Mouse (Mus musculus) kidney, postnatal 14 days (tissue): Measurements from ENCODE around the gene Snn.
A peak's percentile ranks its signal among the peaks of the same experiment; 100 is the strongest.

Experiments
- DNase-seq: peaks from one replicate; pipeline ENCODE4 v3.0.0; 2022; ENCODE audit warnings: mixed read lengths

Gene Snn

GRCm38 (mm10) chr16:11050226-11050625 is 10.5 kb upstream of the Snn start:
- DNase-seq = no peak

GRCm38 (mm10) chr16:11051134-11051533 is 9.6 kb upstream of the Snn start:
- DNase-seq = no peak

GRCm38 (mm10) chr16:11054409-11054808 is 6.3 kb upstream of the Snn start:
- no peak for DNase-seq

GRCm38 (mm10) chr16:11054871-11055270 is 5.9 kb upstream of the Snn start:
- no peak for DNase-seq

- no peak for DNase-seq
These were observed 4.8 kb upstream of the Snn start for GRCm38 (mm10) chr16:11055916-11056315.

GRCm38 (mm10) chr16:11062794-11063721 is 2.3 kb downstream of the Snn start:
- peak; percentile 92 for DNase-seq

GRCm38 (mm10) chr16:11064341-11064740 is 3.6 kb downstream of the Snn start:
- no peak for DNase-seq

GRCm38 (mm10) chr16:11064742-11065141 is 4.0 kb downstream of the Snn start:
- DNase-seq = no peak

GRCm38 (mm10) chr16:11065431-11065830 is 4.7 kb downstream of the Snn start:
- DNase-seq = no peak

- peak; percentile 99 for DNase-seq
These were observed 5.5 kb downstream of the Snn start, which contains the start of gene Litaf for GRCm38 (mm10) chr16:11066029-11066832. TSS of gene Litaf (minus strand) at chr16:11066157.

- peak; percentile 62 for DNase-seq
These were observed 6.1 kb downstream of the Snn start for GRCm38 (mm10) chr16:11066833-11067191.

GRCm38 (mm10) chr16:11068666-11069065 is 7.9 kb downstream of the Snn start:
- DNase-seq = no peak

- no peak for DNase-seq
These were observed 8.5 kb downstream of the Snn start for GRCm38 (mm10) chr16:11069271-11069670.

- peak; percentile 74 for DNase-seq
These were observed 9.1 kb downstream of the Snn start for GRCm38 (mm10) chr16:11069710-11070420.

- DNase-seq = no peak
These were observed 10.4 kb downstream of the Snn start for GRCm38 (mm10) chr16:11071176-11071575.

GRCm38 (mm10) chr16:11071887-11072286 is 11.1 kb downstream of the Snn start:
- no peak for DNase-seq

GRCm38 (mm10) chr16:11072454-11072853 is 11.7 kb downstream of the Snn start:
- DNase-seq = no peak

GRCm38 (mm10) chr16:11073060-11073459 is 12.3 kb downstream of the Snn start:
- DNase-seq = no peak

- DNase-seq = no peak
These were observed 17.0 kb downstream of the Snn start for GRCm38 (mm10) chr16:11077601-11078201.

GRCm38 (mm10) chr16:11078216-11078869 is 17.6 kb downstream of the Snn start:
- DNase-seq = no peak

GRCm38 (mm10) chr16:11084181-11084580 is 23.4 kb downstream of the Snn start:
- no peak for DNase-seq

- no peak for DNase-seq
These were observed 25.6 kb downstream of the Snn start for GRCm38 (mm10) chr16:11086299-11086698.
